28 mouse cellular contexts compared by ENCODE assay signal in the genomic region with DNA sequence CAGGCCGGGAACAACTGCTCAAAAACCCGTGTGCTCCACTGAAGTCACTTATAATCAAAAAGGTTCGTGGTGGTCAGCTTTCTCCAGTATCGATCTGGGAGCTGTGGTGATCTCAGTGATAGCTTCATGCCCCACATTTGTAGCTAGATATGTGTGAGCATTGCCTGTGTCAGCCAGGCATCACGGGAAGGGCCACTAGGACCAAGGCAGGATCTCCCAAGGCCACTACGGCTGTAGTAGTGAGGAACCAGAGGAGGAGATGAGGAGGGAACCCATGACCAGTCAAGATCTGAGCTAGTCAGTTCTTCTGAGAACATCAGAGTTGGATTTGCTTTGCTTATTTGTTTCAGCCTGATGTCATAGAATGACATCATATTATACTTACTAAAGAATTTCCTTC. TPM values are rescaled to one million over a fixed set of nuclear protein-coding genes. Genes with fewer than 3 reads are reported as not detected.
"Had no signal": no experiment of that assay in that cellular context is flagged by ENCODE, and none has a peak within 500 bp of the region (broad histone marks: within the 10 kb centered on the region; RNA-seq: fewer than 3 reads in every experiment).

No protein-coding gene starts in this region.

- H3K27ac ChIP-seq: left cerebral cortex, adult 2 months; liver, embryonic 13.5 days; neural tube, embryonic 12.5 days; neural tube, embryonic 15.5 days; stomach, postnatal 0 days had no signal

- H3K4me3 ChIP-seq: left cerebral cortex, adult 2 months; liver, embryonic 13.5 days; neural tube, embryonic 12.5 days; neural tube, embryonic 15.5 days had no signal

- DNase-seq: kidney, postnatal 36 days; layer of hippocampus, postnatal 36 days; liver, embryonic 13.5 days; lung, adult 2 months; lung, postnatal 14 days; lung, postnatal 4 days; midbrain, embryonic 14.5 days; right cerebral cortex, adult 18-20 months; right cerebral cortex, postnatal 14 days; right cerebral cortex, postnatal 4 days; thymus, adult 2 months; thymus, postnatal 14 days; thymus, postnatal 4 days had no signal

- H3K27me3 ChIP-seq: liver, embryonic 13.5 days; neural tube, embryonic 12.5 days; neural tube, embryonic 15.5 days had no signal

- H3K9me3 ChIP-seq: liver, embryonic 13.5 days; neural tube, embryonic 12.5 days; neural tube, embryonic 15.5 days had no signal

- H3K4me1 ChIP-seq: liver, embryonic 13.5 days; neural tube, embryonic 12.5 days; neural tube, embryonic 15.5 days had no signal

- H3K36me3 ChIP-seq: liver, embryonic 13.5 days; neural tube, embryonic 12.5 days; neural tube, embryonic 15.5 days had no signal

- H3K9ac ChIP-seq: liver, embryonic 13.5 days; neural tube, embryonic 12.5 days; neural tube, embryonic 15.5 days had no signal

- H3K4me2 ChIP-seq: liver, embryonic 13.5 days; midbrain, embryonic 11.5 days; neural tube, embryonic 12.5 days; neural tube, embryonic 15.5 days had no signal

RNA-seq across cellular contexts. Expression of a gene that starts 1.6 kb away (rescaled TPM):
- total RNA-seq: layer of hippocampus, adult 8-10 months; layer of hippocampus, postnatal 10 days; layer of hippocampus, postnatal 36 days; left cerebral cortex, adult 2 months; left cerebral cortex, postnatal 10 days; left cerebral cortex, postnatal 36 days; megakaryocyte progenitor cell, adult 5-6 weeks; megakaryocyte-erythroid progenitor cell, adult 5-6 weeks; midbrain, postnatal 0 days had no signal
- polyA plus RNA-seq: limb, embryonic 11.5 days; liver, adult 2 months; midbrain, embryonic 11.5 days; midbrain, embryonic 14.5 days; midbrain, postnatal 0 days; neural tube, embryonic 12.5 days; stomach, embryonic 14.5 days; stomach, postnatal 0 days had no signal
